Mouse (Mus musculus) spleen, postnatal 10 days (tissue): ENCODE measurements around the gene Gm7029.

Source experiments
- DNase-seq, 2 experiments: peaks; one replicate each; pipeline ENCODE4 v3.0.0; 2021 to 2022; ENCODE audit warnings: low spot score in 2 of 2

Gm7029 gene

DNA sequence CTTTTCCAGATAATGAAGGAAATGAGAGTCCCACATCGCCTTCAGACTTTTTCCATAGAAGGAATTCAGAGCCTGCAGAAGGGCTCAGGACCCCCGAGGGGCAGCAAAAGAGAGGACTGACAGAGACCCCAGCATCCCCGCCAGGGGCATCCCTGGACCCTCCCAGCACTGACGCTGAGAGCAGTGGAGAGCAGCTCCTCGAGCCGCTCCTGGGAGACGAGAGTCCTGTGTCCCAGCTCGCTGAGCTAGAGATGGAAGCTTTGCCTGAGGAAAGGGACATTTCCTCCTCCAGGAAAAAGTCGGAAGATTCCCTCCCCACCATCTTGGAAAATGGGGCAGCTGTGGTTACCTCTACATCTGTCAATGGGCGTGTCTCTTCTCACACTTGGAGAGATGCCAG, 39.6 kb downstream of the Gm7029 start:
- no peak for DNase-seq

- DNase-seq = no peak
Measured at GRCm38 (mm10) chr17:33913905-33914304, 40.3 kb downstream of the Gm7029 start.

GRCm38 (mm10) chr17:33914969-33915391, 41.3 kb downstream of the Gm7029 start:
- no peak for DNase-seq

DNA sequence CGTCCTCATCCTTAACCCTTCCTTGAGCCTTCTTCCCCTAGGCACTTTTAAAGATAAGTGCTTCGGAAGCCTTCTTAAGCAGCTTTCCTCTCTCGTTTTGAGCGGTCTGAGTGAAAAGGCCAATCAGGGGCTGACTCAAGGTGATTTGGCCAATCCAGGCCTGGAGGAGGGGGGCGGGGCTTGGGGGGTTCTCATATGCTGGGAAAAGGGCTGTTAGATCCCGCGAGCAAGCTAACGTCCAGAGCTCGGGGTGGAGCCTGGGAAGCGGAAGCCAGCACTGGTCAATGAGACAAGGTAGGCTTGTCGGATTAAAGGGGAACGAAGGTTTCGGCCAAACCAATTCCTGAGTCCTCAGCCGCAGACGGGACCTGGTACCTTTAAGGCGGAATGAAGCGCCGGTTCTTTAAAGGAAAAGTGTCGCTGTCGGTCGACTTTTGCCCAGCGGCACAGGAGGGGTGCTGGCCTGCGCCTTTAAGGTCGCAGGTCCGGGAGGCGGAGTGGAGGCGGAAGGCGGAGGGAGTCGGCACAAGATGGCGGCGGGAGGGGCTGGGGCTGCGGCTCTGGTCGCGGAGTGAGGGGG, 42.1 kb downstream of the Gm7029 start, which contains the start of the genes Tapbp and Zbtb22:
Tapbp (plus strand) TSS at position 229 of the 580 bp plus-strand sequence.
Zbtb22 (plus strand) TSS at position 234 of the 580 bp plus-strand sequence.
- peak; percentile 89 to 95 for DNase-seq

DNA sequence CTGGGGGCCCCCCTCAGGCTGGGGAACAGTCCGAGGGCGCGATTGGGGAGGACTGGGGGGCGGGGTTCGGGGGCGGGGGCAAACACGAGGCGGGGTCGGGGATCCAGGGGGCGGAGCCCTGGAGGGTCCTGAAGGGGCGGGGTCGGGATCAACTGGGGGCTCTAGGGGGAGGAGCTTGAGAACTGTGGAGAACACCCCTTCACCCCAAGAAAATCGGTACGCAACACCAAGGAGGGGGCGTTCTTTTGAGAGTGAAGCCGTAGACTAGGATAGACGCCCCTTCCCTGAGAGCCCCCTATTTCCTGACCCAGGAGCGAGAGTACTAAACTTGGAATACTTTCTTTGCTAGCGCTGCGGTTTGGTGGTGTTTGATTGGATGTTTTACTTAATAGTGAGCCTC, 42.7 kb downstream of the Gm7029 start:
- DNase-seq = no peak

DNA sequence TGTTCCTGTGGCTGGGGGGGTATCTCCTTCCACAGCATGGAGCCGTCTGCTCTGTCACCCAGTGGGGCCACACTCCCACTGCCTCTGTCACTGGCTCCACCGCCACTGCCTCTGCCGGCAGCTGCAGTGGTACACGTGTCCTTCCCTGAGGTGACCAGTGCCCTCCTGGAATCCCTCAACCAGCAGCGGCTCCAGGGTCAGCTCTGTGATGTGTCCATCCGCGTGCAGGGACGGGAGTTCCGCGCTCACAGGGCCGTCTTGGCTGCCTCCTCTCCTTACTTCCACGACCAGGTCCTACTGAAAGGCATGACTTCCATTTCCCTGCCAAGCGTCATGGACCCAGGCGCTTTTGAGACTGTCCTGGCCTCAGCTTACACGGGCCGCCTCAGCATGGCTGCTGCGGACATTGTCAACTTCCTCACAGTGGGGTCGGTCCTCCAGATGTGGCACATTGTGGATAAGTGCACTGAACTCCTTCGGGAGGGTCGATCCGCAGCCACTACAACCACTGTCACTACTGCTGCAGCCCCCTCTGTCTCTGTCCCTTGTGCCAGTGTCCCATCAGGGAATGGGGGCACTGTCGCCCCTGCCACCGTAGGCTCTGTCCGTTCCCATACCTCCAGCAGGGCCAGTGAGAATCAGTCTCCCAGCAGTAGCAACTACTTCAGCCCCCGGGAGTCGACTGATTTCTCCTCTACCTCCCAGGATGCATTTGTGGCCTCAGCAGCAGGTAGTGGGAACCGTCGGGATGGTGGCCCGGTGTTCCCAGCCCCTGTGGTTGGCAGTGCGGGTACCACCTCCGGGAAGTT, 43.4 kb downstream of the Gm7029 start:
- no peak for DNase-seq

DNA sequence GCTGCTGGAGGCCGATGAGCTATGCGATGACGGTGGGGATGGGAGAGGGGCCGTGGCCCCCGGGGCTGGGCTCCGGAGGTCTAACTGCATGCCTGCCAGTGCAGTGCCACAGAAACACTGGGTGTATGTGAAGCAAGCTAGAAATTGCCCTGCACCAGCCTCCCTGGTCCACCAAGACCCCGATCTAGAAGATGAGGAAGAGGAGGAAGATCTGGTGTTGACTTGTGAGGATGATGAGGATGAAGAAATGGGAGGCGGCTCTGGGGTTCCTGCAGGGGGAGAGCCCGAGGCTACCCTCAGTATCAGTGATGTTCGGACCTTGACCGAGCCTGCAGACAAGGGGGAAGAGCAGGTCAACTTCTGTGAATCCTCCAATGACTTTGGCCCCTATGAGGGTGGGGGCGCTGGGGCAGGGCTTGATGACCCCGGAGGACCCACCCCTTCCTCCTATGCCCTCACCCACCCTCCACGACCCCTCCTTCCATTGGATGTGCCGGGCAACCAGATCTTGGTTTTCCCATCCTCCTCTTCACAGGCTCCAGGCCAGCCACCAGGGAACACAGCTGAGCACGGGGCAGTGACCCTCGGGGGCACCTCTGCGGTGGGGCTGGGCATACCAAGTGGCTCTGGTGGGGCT, 44.1 kb downstream of the Gm7029 start:
- DNase-seq = no peak

DNA sequence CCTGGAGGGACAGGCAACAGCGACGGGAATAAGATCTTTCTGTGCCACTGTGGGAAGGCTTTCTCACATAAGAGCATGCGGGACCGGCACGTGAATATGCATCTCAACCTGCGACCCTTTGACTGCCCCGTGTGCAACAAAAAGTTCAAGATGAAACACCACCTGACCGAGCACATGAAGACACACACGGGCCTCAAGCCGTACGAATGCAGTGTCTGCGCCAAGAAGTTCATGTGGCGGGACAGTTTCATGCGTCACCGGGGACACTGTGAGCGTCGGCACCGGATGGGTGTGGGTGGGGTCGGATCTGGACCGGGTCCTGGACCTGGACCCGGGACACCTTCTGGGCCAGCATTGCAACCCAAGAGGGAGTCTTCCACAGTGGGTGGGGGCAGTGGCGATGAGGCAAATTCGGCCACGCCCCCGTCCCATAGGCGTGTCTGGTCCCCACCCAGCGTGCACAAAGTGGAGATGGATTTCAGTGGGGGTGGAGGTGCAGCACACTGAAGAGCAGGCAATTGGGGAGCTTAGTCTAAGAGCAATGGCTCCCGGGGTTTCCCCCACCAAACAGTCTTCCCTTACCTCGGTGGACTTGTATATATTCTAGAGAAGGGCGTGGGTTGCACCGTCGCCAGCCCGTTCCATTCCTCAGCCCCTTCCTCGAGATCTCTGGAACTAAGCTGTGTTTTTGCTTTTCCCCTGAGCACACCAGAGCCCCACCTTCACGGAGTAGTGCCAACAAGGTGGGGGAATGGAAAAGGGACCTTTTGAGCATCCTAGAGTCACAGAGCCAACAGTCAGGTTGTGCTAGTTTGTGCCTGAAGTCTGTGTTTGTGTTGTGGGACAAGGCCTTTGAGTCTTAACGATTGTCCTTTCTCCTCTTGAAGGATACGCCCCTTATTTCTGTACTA, 44.9 kb downstream of the Gm7029 start:
- peak; percentile 39 to 65 for DNase-seq

DNA sequence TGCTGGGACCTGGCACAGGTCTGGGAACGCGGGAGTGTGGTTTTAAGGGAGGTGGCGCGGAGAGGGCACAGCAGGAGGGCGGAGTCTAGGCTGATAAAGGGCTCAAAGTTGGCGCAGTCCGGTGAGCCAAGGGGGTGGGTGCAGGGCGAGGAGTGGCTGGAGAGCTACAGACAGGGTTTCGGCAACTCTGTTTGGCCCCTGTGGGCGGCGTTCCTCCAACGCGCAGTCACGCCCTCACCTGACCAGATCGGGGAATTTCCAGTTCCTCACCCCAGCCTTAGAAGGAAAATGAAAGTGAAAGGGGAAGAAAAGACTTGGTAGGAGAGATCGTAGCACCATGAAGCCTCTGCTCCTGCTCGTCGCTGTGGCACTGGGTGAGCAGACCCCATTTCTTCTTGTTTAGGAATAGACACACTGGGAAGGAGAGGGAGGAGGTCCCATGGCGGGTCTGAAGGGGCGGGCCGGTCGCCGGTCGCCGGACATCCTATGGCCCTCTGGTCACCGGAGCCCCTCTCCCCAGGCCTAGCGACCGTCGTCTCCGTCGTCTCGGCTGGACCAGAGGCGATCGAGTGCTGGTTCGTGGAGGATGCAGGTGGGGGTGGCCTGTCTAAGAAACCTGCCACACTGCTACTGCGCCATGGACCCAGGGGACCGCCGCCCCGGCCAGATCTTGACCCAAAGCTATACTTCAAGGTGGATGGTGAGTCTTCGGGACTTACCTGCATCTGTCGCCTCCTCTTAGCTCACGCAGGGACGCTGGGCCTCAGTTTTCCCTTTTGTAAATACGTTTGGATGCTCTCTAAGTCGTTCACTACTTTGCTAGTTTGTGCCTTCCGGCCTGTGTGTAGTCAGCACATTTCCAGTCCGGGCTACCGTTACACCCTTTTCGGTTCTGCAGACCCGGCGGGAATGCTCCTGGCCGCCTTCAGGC, 46.0 kb downstream of the Gm7029 start:
- DNase-seq = peak; percentile 80 to 90

GRCm38 (mm10) chr17:33920282-33921097, 46.9 kb downstream of the Gm7029 start:
- peak; percentile 92 to 94 for DNase-seq

GRCm38 (mm10) chr17:33921361-33921760, 47.7 kb downstream of the Gm7029 start:
- no peak for DNase-seq
